Mouse (Mus musculus) hindbrain, embryonic 11.5 days (tissue): ENCODE data around the gene Spata31d1b. TPM values are rescaled to one million over a fixed set of nuclear protein-coding genes. Genes with fewer than 3 reads are reported as not detected.

Experiments used
- ATAC-seq: fragments of 200-750 bp; cut with Nextera tagmentation; 2 replicates; pipeline ENCODE4 v1.8.0; 2017; ENCODE audit warnings: mild to moderate bottlenecking, moderate TSS enrichment, moderate library complexity; ENCODE audit not compliant: low FRiP score
- DNase-seq: peaks from one replicate; pipeline ENCODE4 v3.0.0-alpha.2; 2015; ENCODE audit warnings: low spot score
- H3K27ac ChIP-seq: fragments of 300-500 bp; sonication (generic); 2 replicates; pipeline ENCODE4 v1.5.1; 2014; ENCODE audit warnings: mild to moderate bottlenecking, low read depth, low read length
- H3K27me3 ChIP-seq: fragments of 300-500 bp; sonication (generic); 2 replicates; pipeline ENCODE4 v1.6.1; 2014; ENCODE audit warnings: mild to moderate bottlenecking, low read length, moderate library complexity, mixed read lengths; ENCODE audit not compliant: control insufficient read depth, insufficient read depth
- H3K36me3 ChIP-seq: fragments of 300-500 bp; sonication (generic); 2 replicates; pipeline ENCODE4 v1.6.1; 2014; ENCODE audit warnings: mild to moderate bottlenecking, low read length, moderate library complexity, mixed read lengths; ENCODE audit not compliant: control insufficient read depth, insufficient read depth
- H3K4me1 ChIP-seq: fragments of 300-500 bp; sonication (generic); replicated peaks from 2 replicates; pipeline ENCODE4 v1.6.1; 2014; ENCODE audit warnings: low read length, mixed read lengths; ENCODE audit not compliant: control insufficient read depth, insufficient read depth
- H3K4me2 ChIP-seq: fragments of 300-500 bp; sonication (generic); replicated peaks from 2 replicates; pipeline ENCODE4 v1.6.1; 2014; ENCODE audit warnings: mild to moderate bottlenecking, low read depth, low read length
- H3K4me3 ChIP-seq: fragments of 300-500 bp; sonication (generic); 2 replicates; pipeline ENCODE4 v1.5.1; 2014; ENCODE audit warnings: low read depth, low read length
- H3K9ac ChIP-seq: fragments of 300-500 bp; sonication (generic); 2 replicates; pipeline ENCODE4 v1.6.1; 2014; ENCODE audit warnings: low read depth, low read length
- H3K9me3 ChIP-seq: fragments of 300-500 bp; sonication (generic); 2 replicates; pipeline ENCODE4 v1.6.1; 2016; ENCODE audit warnings: low read length; ENCODE audit not compliant: control insufficient read depth
- WGBS: fragments of 180-500 bp; shearing (Covaris S2); extraction: QIAGEN DNeasy Blood & Tissue Kit; methylation state at CpG from one replicate; pipeline ENCODE4 v1.1.7; 2014; 5-methylcytosine and 5-hydroxymethylcytosine counted together
- polyA plus RNA-seq: library from polyadenylated mRNA; unstranded; fragments of >200 nt; fragmentation: Nextera tagmentation; extraction: Ambion mirVana; gene quantifications from 2 replicates; pipeline ENCODE4 v1.2.1, GENCODE M21; 2014

Spata31d1b gene
- polyA plus RNA-seq, 1 experiment from 2014 or later: not detected

- H3K36me3 ChIP-seq: no peaks in the 10 kb centered on the region
- H3K9me3 ChIP-seq: no peaks in the 10 kb centered on the region
- peak; percentile 76 for DNase-seq
- H3K4me3 ChIP-seq: peak overlapping the region; percentile 84
- H3K27me3 ChIP-seq: no peaks in the 10 kb centered on the region
- 1% methylated on average over 3 of the region's 3 CpGs for WGBS
- peaks cover 7% of the 10 kb centered on the region; the same call in 1 of the 2 replicates for H3K4me1 ChIP-seq
- peak overlapping the region; percentile 91 for H3K27ac ChIP-seq
- H3K4me2 ChIP-seq: peak overlapping the region; percentile 71
- peak; percentile 61 for ATAC-seq
- peak overlapping the region; percentile 94 for H3K9ac ChIP-seq
These were observed 37.9 kb upstream of the Spata31d1b start for GRCm38 (mm10) chr13:59674215-59674614.

- H3K27ac ChIP-seq: peak overlapping the region; percentile 91
- H3K4me1 ChIP-seq: peaks cover 7% of the 10 kb centered on the region; the same call in 1 of the 2 replicates
These were observed 37.3 kb upstream of the Spata31d1b start for GRCm38 (mm10) chr13:59674761-59675150.

GRCm38 (mm10) chr13:59675151-59676011 lies 36.7 kb upstream of the Spata31d1b start, which contains the start of gene Golm1:
TSS of gene Golm1 (minus strand) at chr13:59675811.
- ATAC-seq: peak; percentile 82
- peak within 1 kb of the TSS; percentile 84 for H3K4me3 ChIP-seq
- H3K27me3 ChIP-seq: no peaks in the 10 kb centered on the region
- peak within 1 kb of the TSS; percentile 94 for H3K9ac ChIP-seq
- H3K27ac ChIP-seq: peak within 1 kb of the TSS; percentile 91
- peak within 1 kb of the TSS; percentile 71 for H3K4me2 ChIP-seq
- peaks cover 7% of the 10 kb centered on the region; the same call in 1 of the 2 replicates for H3K4me1 ChIP-seq
- H3K9me3 ChIP-seq: no peaks in the 10 kb centered on the region
- no peaks in the 10 kb centered on the region for H3K36me3 ChIP-seq
- WGBS: under 1% methylated on average over 55 of the region's 61 CpGs
- DNase-seq: peak; percentile 83

More at GRCm38 (mm10) chr13:59674761-59675150, 37.3 kb upstream of the Spata31d1b start:
- DNase-seq (peak; percentile 77), ATAC-seq (peak; percentile 36; the same call in 1 of the 2 replicates)
- WGBS: under 1% methylated on average over 13 of the region's 13 CpGs
- Histone ChIP-seq H3K4me3 (peak overlapping the region; percentile 84), H3K9me3 (no peaks in the 10 kb centered on the region), H3K4me2 (peak overlapping the region; percentile 71), H3K9ac (peak overlapping the region; percentile 94), H3K36me3 (no peaks in the 10 kb centered on the region), H3K27me3 (no peaks in the 10 kb centered on the region)

DNA sequence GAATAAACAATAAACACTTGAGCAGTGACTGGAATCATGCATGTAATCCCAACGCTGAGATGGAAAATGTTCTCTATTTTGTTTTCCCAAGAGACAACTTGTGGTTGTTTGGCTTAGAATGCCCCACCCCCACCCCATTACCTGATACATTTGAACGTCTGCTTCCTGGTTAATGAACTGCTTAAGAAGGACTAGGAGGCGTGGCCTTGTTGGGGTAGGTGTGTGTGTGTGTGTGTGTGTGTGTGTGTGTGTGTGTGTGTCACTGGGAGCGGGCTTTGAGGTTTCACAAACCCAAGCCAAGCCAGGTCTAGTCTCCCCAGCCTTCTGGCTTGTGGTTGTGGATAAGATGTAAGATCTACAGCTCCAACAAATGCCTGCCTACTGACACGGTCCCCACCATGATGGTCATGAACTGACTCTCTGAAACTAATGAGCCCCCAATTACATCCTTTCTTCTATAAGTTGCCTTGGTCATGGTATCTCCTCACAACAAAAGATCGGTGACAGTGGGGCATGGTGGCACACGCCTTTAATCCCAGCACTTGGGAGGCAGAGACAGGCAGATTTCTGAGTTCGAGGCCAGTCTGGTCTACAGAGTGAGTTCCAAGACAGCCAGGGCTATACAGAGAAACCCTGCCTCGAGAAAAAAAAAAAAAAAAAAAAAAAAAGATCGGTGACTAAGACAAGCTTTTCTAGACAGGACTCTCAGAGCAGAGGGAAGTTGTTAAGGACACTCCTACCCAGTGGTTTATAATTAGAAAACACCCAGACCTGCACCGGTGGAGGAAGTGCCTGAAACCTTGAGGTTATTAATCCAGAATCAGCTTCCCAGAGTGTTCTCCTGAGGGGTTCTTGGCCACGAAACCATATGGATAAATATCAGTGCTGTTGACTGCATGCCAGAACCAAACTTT lies 35.5 kb upstream of the Spata31d1b start:
- Histone ChIP-seq H3K27ac (no peak overlapping the region), H3K4me1 (peaks cover 4% of the 10 kb centered on the region; the same call in 1 of the 2 replicates), H3K9ac (no peak overlapping the region), H3K9me3 (no peaks in the 10 kb centered on the region), H3K4me3 (no peak overlapping the region), H3K27me3 (no peaks in the 10 kb centered on the region), H3K36me3 (no peaks in the 10 kb centered on the region), H3K4me2 (no peak overlapping the region; the same call in 1 of the 2 replicates)
- DNase-seq: no peak
- WGBS: 81% methylated on average over 11 of the region's 12 CpGs
- no peak for ATAC-seq

DNA sequence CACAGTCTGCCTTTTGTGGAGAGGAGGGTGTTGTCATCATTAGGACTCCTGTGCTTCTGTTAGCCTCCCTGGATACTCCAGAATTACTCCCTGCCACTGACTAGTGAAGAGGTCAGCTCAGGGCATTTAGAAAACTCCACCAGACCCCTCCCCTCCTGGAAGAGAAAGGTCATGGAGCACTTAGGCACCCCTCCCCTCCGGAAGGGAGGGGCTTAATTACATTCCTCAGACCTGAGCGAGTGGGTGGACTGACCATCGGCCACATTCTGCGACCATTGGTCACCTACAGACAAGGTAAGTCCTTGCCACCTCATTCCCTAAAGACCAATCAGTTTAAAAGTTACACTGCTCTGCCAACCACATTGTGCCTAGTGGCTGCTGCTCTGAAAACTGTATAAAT lies 32.8 kb upstream of the Spata31d1b start:
- 58% methylated on average over 4 of the region's 4 CpGs for WGBS
- Histone ChIP-seq H3K27me3 (no peaks in the 10 kb centered on the region), H3K27ac (no peak overlapping the region), H3K4me2 (no peak overlapping the region), H3K36me3 (no peaks in the 10 kb centered on the region), H3K4me3 (no peak overlapping the region), H3K4me1 (no peaks in the 10 kb centered on the region), H3K9ac (no peak overlapping the region), H3K9me3 (no peaks in the 10 kb centered on the region)
- DNase-seq (no peak), ATAC-seq (no peak)

DNA sequence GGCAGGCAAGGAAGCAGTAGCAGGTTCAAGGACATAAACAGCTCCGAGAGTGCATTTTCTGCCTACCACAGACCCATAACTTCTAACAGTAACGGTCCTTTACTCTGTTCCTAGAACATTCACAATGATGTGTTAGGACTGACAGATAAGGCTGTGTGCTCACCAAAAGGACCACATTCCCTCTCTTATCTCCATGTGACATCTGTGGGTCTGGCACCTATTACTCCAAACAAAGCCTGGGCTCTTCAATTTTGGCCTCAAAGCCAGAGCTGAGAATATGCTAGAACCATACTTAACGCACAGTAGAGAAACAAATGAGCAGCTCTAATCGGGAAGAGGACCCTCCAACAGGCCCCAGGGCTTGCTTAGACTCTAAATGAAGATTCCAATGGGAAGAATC lies 32.2 kb upstream of the Spata31d1b start:
- H3K36me3 ChIP-seq: no peaks in the 10 kb centered on the region
- no peak overlapping the region for H3K9ac ChIP-seq
- no peak overlapping the region for H3K4me2 ChIP-seq
- ATAC-seq (no peak), DNase-seq (no peak)
- no peaks in the 10 kb centered on the region for H3K9me3 ChIP-seq
- H3K27me3 ChIP-seq: no peaks in the 10 kb centered on the region
- 76% methylated on average over 4 of the region's 4 CpGs for WGBS
- H3K4me3 ChIP-seq: no peak overlapping the region
- no peaks in the 10 kb centered on the region for H3K4me1 ChIP-seq
- H3K27ac ChIP-seq: no peak overlapping the region

DNA sequence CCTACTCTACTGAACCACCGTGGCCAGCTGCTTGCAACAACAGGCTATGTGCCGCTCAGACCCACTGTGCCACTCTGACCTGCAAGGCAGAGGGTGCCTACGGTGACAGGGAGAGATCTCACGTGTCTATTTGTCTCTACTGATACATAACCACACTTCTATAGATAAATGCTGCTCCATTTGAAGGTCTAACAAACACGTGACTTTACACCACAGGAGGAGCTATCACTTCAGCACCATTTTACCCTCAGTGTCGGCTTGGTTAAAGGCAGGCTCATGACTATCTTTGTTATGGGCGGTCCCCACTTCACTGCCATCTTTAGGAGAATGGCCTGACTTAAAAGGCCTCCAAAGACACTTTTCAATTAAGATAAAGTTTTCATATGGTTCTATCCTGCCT lies 29.5 kb upstream of the Spata31d1b start:
- no peaks in the 10 kb centered on the region for H3K9me3 ChIP-seq
- WGBS: 36% methylated on average over 7 of the region's 7 CpGs
- no peak overlapping the region for H3K4me3 ChIP-seq
- H3K4me1 ChIP-seq: no peaks in the 10 kb centered on the region
- no peak overlapping the region for H3K9ac ChIP-seq
- no peaks in the 10 kb centered on the region for H3K27me3 ChIP-seq
- no peaks in the 10 kb centered on the region for H3K36me3 ChIP-seq
- ATAC-seq: no peak
- DNase-seq: peak; percentile 25
- H3K4me2 ChIP-seq: no peak overlapping the region
- H3K27ac ChIP-seq: no peak overlapping the region

GRCm38 (mm10) chr13:59685236-59685635 lies 26.8 kb upstream of the Spata31d1b start:
- no peaks in the 10 kb centered on the region for H3K9me3 ChIP-seq
- H3K27me3 ChIP-seq: no peaks in the 10 kb centered on the region
- H3K27ac ChIP-seq: no peak overlapping the region
- no peak overlapping the region for H3K4me2 ChIP-seq
- H3K36me3 ChIP-seq: no peaks in the 10 kb centered on the region
- H3K9ac ChIP-seq: no peak overlapping the region
- no peak overlapping the region for H3K4me3 ChIP-seq
- ATAC-seq (no peak), DNase-seq (no peak)
- H3K4me1 ChIP-seq: no peaks in the 10 kb centered on the region
- 78% methylated on average over 3 of the region's 3 CpGs for WGBS
